Mouse (Mus musculus) MEL-GATA-1-ER (cell line): ENCODE results near the gene Mutyh.

Experiments used
- DNase-seq: peaks from one replicate; pipeline ENCODE4 v3.0.0-alpha.2; 2012; ENCODE audit warnings: low read depth; ENCODE audit errors: extremely low read depth

The Mutyh gene

DNA sequence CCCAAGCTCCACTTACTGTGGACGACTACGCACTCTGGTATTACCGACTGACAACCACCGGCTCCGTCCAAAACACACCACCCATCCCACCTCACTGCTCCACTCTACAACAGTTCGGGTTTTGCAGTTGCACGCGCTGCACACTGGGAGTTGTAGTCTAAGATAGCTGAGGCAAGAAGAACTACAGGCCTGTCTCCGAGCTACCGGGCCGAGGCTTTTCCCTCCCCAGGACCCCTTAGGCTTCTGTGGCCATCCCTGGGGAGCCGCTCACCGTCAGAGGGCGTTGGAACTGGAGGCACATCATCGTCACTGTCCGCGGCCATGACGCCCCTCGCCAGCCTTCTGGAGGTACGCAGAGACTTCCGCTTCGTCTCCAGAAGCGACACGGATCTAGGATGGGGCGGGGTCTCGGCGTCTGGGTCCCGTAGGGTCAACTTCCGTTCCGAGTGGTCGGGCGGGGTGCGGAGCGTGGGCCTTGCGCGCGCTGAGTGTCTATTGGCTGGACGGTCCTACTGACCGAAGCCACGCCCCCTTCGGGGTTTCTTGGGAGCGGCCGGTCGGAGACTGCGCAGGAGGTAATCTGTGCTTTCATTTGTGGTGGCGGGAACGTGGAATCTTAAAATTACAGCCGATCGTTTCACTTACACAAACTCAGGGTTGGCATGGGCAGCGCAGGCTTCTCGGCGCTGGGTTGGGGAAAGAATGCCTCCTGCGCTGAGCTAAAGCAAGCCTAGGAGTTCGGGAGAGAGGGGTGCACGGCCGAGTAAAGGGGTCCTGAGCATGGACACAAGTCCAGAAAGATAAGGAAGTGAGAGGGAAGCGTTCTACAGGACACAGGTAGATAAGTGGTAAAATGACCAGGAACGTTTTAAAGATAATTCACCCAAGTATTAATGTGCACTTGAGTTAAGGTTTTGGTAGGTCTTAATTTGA is at the start of gene Mutyh, which contains the start of gene Toe1:
Gene Mutyh, plus strand, starts transcription at position 527 of the 933 bp plus-strand sequence.
Gene Toe1, minus strand, starts transcription at position 444 of the 933 bp plus-strand sequence.
- DNase-seq = peak; percentile 91

DNA sequence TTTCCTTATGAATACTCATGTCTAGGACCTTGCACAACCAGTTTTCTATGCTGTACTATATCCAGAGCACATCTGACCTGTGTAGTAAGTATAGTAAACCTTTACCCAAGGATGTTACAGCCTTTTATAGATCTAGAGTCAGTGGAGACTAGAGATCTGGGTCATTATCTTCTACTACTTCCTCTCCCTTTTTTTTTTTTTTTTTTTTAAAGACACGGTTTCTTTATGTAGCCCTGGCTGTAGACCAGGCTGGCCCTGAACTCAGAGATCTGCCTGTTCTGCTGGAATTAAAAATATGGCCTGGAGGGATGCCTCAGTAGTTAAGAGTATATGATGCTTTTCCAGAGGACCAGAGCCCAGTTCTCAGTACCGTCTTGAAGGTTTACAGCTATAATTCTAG is 45.6 kb upstream of the Mutyh start:
- no peak for DNase-seq

DNA sequence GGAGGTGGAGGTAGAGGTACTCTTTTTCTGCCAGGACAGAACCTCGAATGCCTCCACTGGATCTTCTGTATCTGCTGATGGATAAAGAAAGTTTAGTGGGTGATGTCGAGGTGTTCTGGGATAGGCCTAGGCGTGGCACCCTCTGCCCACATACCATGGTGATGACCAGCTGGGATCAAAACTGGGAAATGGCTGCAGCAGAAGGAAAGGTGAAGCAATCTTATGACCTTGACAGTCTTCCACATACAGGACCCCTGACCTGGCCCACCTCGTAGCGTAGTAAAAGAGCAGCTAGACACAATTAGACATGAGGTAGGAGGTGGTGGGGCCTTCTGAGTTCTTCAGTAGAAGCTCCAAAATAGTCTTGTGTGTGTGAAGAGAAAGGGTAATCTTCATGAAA is 43.5 kb upstream of the Mutyh start:
- no peak for DNase-seq

DNA sequence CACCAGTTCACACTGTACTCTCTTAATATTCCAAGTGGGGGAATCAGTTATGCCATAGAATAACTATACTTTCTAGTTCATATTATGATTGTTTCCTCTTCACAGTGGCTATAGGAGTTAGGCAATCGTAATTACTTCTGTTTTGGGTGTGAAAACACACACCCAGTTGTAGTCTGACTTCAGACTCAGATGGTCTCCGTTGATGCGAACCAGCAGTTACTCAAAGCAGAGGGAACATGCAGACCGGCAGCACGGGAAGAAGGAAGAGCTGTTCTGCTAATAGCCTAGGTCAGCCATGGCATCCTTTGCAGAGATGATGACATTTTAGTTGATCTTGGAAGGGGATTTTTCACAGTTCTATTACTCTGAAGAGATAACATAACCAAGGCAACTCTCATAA is 39.0 kb upstream of the Mutyh start:
- no peak for DNase-seq

DNA sequence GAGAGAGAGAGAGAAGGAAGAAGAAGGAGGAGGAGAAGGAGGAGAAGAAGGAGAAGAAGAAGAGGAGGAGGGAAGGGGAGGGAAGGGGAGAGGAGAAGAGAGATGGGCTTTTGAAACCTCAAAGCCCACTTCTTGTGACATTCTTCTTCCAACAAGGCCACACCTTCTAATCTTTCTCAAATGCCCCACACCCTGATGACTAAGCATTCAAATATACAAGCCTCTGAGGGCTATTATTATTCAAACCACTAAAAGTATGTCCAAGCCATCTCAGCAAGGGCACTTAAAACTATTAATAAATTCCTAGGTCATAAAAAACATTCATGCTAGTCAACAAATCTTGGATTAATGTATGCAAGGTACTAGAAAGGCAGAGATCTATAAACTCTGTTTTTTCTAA is 38.5 kb upstream of the Mutyh start:
- DNase-seq = no peak

DNA sequence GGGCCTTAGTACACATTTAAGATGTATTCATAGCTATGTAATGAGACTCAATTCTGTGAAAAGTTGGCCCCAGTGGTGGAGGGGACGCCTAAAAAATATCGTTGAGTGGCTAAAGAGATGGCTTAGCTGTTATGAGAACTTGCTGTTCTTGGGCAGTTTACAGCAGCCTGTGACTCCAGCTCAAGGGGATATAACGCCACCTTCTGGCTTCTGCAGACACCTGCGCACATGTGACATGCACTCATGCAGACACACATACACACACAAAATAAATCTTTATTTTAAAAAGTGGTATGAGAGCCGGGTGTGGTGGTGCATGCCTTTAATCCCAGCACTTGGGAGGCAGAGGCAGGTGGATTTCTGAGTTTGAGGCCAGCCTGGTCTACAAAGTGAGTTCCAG is 31.1 kb upstream of the Mutyh start:
- DNase-seq = no peak

DNA sequence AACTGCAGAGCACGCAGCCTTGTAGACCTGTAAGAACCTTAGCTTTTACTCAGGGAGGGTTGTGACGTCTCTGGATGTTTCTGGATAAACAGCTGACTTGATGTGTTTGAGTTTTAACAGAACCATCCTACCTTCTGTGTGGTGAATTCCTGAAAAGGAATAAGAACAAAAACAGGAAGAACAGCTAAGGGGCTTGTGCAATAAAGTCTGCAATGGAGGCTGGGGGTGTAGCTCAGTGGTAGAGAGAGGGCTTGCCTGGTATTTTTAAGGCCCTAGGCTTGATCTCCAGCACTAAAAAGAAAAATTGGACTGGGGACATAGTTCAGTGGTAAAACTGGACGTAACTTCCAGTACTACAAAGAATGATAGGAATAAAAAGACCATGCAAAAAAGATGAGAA is 30.4 kb upstream of the Mutyh start:
- no peak for DNase-seq

DNA sequence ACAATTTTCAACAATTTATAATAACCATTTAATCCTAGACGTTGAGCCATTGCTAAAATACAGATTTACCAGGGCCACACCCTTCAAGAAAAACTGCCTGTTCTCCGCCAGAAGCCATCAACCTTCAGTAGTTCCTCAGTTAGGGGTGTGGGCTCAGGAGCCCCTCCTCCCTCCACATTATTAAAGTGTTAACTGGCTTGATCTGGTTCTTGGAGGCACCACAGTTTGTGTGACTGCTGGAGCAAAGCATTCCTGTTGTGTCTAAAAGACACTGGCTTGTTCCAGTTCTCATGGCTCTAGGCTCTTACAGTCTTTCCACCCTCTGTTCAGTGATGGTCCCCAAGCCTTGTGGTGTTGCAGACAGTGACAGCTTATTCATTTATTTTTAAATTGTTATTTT is 27.0 kb upstream of the Mutyh start:
- DNase-seq = no peak

DNA sequence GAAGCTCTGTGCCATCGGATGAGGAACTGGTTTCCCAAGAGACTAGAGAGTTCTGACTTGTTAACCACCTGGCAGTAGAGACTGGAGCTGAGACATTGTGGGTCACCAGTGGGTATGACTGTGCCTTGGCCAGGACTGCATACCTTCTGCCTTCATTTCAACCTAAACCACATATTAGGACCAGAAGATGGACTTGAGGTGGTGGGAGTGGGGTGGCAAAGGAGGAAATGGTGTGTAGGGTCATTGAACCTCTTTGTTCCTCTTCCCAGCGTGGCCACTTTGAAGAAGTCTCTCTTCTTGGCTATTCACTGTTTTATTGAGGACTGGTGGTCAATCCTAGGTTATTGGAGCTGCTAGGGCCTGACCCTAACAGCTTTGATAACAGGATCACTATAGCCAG is 26.2 kb upstream of the Mutyh start:
- no peak for DNase-seq

DNA sequence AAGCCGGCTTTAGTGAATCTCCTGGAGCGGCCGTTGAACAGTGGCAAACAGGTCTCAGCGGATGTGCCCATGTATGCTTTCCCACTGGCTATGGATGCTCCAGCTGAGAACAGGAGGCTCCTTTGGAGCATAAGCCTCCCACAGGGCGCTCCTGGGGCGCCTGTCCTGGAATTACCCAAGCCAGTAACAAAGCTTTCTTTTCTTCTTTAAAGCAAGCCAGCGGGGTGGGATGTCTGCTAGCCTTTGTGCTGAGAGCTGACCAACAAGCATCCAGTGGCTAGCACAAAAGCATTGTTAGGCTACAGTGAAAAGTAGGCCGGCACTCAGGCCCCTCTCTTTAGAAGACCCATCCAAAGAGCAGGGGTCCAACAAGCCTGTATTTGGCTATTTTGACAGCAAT is 25.4 kb upstream of the Mutyh start:
- no peak for DNase-seq

DNA sequence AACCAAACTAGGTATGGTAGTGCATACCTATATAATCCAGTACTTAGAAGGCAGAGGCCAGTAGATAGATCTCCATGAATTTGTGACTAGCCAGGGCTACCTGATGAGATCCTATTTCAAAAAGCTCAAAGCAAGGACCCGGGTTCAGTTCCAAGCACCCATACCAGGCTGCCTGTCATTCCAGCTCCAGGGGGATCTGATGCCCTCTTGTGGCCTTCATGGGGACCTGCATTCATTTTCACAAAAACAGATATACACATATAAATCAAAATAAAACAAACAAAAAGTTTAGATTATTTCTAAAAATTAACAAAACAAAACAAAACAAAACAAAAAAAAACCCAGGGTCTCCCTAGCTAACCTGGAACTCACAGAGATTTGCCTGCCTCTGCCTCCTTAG is 20.9 kb upstream of the Mutyh start:
- DNase-seq = no peak

DNA sequence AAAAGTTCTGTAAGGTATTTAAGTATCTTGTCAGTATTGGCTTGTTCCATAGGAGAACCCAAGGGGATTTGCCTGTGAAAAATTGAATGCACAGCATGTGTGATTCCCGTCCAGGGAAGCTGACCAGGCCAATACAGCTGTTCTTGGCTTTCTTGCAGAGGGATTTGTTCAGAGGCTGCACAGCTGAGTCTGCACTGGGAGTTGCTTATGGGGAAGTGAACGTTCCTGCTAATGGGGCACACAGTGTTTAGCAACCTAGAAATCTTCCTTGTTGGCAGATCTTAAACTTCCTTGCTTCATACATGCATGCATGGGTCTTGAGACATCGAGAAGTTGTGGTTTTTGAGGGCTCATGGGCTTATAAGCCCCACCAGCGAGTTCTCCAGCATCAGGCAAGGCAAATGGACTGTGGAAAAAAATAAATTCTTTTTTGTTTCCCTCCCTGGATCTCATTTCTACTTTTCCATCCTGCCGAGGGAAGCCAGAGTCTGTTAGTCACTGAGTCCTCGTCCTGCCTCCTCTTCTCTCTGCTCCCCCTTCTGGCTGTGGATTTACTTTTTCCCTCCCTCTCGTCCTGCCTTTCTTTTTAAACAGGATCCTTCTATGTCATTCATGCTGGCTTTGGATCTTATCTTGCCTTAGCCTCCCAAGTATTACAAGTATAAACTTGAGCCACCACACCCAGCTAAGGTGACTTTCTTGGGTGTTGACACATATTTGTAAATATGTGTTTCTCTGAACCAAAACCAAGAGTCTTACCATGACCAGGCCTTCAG is 19.4 kb upstream of the Mutyh start:
- DNase-seq = no peak

DNA sequence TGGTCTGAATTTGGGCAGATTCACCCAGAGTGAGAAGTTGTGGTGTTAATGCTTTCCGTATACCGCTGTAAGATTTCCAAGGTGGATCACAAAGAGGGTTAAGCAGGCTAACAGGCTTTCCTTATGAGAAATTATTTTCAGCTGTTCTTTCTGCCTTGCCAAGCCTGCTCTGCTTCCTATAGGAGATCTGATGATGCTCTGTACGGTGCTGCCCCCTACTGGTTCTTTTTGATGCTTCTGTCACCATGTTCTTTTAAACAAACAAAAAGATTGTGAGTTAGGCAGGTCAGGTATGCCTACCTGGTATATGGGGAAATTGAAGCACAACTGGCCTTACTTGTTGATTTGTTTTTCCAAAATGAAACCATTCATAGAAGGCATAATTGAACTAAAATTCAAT is 18.6 kb upstream of the Mutyh start:
- DNase-seq = peak; percentile 70

DNA sequence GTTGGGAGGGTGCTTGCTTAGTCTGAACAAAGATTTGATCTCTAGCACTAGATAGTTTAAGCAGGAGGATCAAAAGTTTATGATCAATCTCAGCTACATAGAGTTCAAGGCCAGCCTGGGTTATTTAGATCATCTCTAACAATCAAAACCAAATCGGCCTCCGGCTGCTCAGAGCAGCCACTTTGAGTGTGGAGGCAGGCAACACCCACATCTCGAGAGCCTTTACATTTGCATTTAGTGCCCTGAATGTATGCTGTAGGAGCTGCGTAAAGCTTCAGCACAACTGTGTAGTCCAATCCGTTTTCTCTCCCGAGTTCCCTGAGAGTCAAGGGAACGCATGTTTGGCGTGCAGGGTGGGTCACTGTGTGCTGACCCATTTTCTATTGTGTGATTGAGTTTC is 15.1 kb upstream of the Mutyh start:
- DNase-seq = no peak

DNA sequence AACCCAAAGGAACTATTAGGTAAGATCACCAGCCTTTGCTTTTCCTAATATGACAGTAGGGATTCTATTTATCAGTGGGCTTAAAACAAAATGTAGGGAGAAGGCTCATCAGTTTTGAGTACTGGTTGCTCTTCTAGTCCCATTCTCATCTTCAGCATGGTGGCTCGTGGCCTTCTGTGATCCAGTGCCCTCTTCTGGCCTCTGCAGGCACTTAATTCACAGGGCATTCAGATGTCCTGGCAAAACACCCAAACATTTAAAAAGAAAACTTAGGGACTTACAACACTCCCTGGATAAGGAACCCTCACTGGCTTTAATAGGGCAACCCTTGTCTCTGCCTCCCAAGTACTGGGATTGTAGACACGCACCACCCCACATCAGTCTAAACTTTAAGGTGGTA is 13.2 kb upstream of the Mutyh start:
- DNase-seq = no peak

DNA sequence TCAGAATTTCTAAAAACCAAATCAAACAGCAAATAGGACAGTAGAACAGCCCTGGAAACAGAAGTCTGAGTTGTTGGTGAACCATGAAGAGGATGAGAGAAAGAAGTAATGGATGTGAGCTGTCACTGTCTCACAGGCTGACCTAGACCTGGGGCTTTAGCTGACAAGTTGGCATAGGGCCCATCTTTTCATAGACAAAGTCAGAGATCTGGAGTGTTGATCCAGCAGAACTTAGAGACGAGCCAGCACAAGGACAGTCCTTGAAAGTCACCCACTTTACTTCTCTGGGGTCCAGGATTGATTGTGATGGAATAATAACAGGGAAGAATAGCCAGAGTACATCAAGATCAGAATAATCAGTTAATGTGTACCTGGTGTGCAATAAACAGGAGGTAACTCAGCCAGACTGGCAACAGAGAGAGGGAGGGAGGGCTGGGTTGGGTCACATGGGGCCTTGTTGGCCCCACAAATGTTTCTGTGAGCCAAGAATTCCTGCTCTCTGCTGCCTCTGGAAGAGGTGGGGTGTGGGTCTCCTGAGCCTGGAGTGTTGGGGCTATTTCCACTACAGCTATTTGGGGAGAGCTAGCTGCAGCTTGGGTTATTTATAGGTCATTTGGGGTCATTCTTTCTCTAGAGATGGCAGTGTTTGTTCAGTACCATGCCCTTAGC is 10.9 kb upstream of the Mutyh start:
- DNase-seq = no peak

DNA sequence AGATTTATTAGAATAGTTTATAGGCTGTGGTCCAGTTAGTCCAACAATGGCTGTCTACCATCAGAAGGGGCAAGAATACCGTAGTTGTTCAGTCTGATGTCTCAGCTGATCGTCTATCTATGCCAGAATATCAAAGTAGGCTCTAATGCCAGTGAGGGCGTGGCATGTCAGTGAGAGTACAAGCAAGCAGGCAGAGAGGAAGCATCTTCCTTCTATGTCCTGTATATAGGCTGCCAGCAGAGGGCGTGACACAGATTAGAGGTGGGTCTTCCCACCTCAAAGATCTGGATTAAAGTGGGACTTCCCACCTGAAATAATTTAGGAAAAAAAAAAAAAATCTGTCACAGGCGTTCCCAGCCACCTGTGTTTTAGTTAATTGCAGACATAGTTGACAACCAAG is 7.6 kb upstream of the Mutyh start:
- peak; percentile 30 for DNase-seq

DNA sequence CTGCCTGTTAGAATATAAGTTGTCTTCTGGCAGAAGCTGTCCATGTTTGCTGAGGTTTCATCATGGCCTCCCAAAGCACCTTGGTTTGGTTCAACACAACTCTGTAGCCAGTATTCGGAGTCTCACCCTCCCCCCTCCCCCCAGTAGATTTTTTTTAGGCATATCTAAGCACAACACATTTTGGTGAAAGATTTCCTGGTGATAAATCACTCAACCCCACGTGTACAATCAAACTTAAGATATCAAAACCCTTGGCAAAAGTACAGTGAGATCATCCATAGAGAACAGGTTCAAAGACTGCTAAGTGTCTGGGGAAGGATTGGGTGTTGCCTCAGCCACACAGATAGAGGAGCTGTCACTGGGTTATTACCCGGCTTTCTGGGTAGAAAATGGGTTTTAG is 3.5 kb downstream of the Mutyh start:
- DNase-seq = no peak

DNA sequence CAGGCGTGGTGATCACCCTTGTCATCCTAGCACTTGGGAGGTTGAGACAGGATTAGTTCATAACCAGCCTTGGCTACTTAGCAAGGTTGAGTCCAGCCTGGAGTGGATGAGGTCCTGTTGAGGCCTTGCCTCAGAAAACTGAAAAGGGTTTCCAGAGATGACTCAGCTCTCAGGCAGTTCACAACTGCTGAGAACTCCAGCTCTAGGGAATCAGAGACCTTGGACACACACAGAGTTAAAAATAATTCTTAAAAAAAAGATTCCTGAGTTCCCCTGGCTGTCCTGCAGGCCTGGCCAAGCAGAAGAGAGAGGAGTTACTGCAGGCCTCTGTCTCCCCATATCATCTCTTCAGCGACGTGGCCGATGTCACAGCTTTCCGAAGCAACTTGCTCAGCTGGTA is 7.8 kb downstream of the Mutyh start:
- DNase-seq = no peak

DNA sequence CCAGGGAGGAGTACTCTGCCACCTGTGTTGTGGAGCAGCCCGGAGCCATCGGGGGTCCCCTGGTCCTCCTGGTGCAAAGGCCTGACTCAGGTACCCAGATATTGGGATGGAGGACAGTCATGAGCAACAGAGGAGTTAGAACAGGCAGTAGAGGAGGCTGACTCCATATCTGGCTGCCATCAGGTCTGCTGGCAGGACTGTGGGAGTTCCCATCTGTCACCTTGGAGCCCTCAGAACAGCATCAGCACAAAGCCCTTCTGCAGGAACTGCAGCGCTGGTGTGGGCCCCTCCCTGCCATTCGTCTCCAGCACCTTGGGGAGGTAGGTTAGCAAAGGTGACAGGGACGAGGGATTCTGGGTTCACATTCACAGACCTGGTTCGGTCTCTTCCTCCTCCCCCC is 10.0 kb downstream of the Mutyh start:
- DNase-seq = no peak

DNA sequence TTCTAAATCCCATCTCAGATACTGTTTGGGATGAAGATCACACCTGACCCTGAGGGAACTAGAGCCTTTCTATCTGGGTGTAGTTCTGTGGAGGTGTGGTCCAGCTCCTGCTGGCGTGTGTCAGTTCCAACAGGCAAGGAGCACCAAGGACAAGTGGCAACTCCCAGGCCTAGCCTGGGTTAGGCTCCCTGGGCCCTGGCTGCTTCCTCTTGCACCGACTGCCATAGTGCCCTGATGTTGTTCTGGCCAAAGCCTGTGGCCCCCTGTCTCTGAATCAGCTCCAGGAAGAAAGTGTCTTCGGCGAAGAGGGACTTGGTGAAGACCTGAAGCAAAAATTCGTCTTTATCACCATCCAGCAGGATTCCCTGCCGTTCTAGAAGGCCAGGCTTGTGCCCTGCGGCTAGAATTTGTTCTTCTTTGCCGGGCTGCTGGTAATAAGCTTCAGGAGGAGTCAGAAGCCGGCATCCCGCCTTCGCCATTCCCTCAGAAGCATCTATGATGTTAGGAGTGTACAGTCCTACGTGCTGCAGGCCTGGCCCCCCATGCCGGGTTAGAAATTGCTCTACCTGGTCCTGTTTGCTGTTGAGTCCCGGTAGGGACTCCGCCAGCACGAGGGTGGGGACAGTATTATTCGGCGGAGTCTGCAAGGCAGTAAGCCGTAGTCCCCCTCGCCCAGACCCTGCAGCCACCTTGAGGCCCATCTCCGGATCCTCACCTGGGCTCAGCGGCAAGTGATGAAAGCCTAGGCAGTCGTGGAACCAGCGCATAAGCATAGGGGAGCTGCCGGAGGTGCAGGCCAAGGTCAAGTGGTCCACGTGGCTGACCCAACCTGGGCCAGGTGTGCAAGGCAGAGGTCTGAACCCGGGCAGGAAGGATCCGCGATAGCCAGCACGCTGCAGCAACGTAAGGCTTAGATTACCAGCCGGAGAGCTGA is 12.7 kb downstream of the Mutyh start:
- no peak for DNase-seq
